Mouse (Mus musculus) Patski (cell line): ENCODE measurements around the gene Olfr1286. TPM values are rescaled to one million over a fixed set of nuclear protein-coding genes. Genes with fewer than 3 reads are reported as not detected.

Experiments used
- ATAC-seq: fragments of 100-300 bp; one replicate; pipeline ENCODE4 v1.8.0; 2021
- CTCF ChIA-PET: fragments of 350-600 bp; sonication (Branson Sonifier 250); formaldehyde crosslinking; loops from one replicate; lab custom pipeline; 2022; ENCODE audit warnings: inconsistent platforms; lab: Charles Lee
- POLR2A ChIA-PET: fragments of 350-600 bp; sonication (Branson Sonifier 250); formaldehyde crosslinking; loops from one replicate; lab custom pipeline; 2022; ENCODE audit warnings: antibody characterized with exemption, inconsistent platforms; lab: Charles Lee
- DNase-seq: peaks from one replicate; pipeline ENCODE4 v3.0.0-alpha.2; 2011; ENCODE audit warnings: low read depth, low spot score
- H3K27me3 ChIP-seq: fragments of 371-371 bp; one replicate; pipeline ENCODE4 v1.5.1; 2021
- CTCF ChIP-seq: fragments of 100-300 bp; IDR thresholded peaks from one replicate; pipeline ENCODE4 v1.5.1; 2021
- in situ Hi-C: fragments of 300-500 bp; cut with MboI; formaldehyde crosslinking; loops from 3 replicates; pipeline ENCODE4 v1.11.1; 2018; ENCODE audit warnings: low pct_unique_long_range_greater_than_20kb, mixed read lengths
- polyA plus RNA-seq: library from polyadenylated mRNA; unstranded; gene quantifications from one replicate; pipeline ENCODE4 v1.2.3, GENCODE M21; 2021

Olfr1286 gene
- polyA plus RNA-seq: not detected

- ChIA-PET POLR2A (no interaction called here), CTCF (no interaction called here)
- TF ChIP-seq CTCF: no peak
- ATAC-seq (no peak), DNase-seq (no peak)
- H3K27me3 ChIP-seq: no peaks in the 10 kb centered on the region
- in situ Hi-C loops: loop anchor here (10.0 kb wide), 1 partner anchor 88 kb away; the partner anchor contains the start of gene Olfr1282
Measured at GRCm38 (mm10) chr2:111422931-111423330, at the start of gene Olfr1286. Gene Olfr1286, minus strand, starts transcription at chr2:111423115.

- in situ Hi-C loops: no loop called here
- H3K27me3 ChIP-seq: no peaks in the 10 kb centered on the region
- DNase-seq: no peak
- no peak for TF ChIP-seq CTCF
- CTCF ChIA-PET: no interaction called here
- no peak for ATAC-seq
- POLR2A ChIA-PET: no interaction called here
Measured at GRCm38 (mm10) chr2:111448842-111449241, 25.9 kb upstream of the Olfr1286 start, which contains the start of gene Olfr1287. Gene Olfr1287, plus strand, starts transcription at chr2:111449142.

- in situ Hi-C loops: no loop called here
- no peaks in the 10 kb centered on the region for H3K27me3 ChIP-seq
- CTCF ChIA-PET: no interaction called here
- POLR2A ChIA-PET: no interaction called here
- no peak for DNase-seq
- no peak for TF ChIP-seq CTCF
- ATAC-seq: no peak
Measured at GRCm38 (mm10) chr2:111375222-111375621, 47.7 kb downstream of the Olfr1286 start, which contains the start of gene Olfr1284. Gene Olfr1284, plus strand, starts transcription at chr2:111375522.

Other genes starting within 250 kb of the Olfr1286 start
- gene 4930430A15Rik, start 193.5 kb downstream of the Olfr1286 start, polyA plus RNA-seq: not detected
- gene Olfr1275, start 187.8 kb downstream of the Olfr1286 start, polyA plus RNA-seq: not detected
- gene Olfr1276, start 168.6 kb downstream of the Olfr1286 start, polyA plus RNA-seq: not detected
- gene Olfr1277, start 149.0 kb downstream of the Olfr1286 start, polyA plus RNA-seq: not detected
- gene Olfr1278, start 133.0 kb downstream of the Olfr1286 start, polyA plus RNA-seq: not detected
- gene Olfr1279, start 122.5 kb downstream of the Olfr1286 start, polyA plus RNA-seq: 1.9 TPM
- not detected for gene Olfr1280, start 109.1 kb downstream of the Olfr1286 start, polyA plus RNA-seq
- not detected for gene Olfr1281, start 96.6 kb downstream of the Olfr1286 start, polyA plus RNA-seq
- not detected for gene Olfr1282, start 87.0 kb downstream of the Olfr1286 start, polyA plus RNA-seq
- not detected for gene Olfr1283, start 56.3 kb downstream of the Olfr1286 start, polyA plus RNA-seq
- not detected for gene Olfr1284, start 47.6 kb downstream of the Olfr1286 start, polyA plus RNA-seq
- gene Olfr1287, start 26.0 kb upstream of the Olfr1286 start, polyA plus RNA-seq: not detected
- gene Olfr1288, start 51.0 kb upstream of the Olfr1286 start, polyA plus RNA-seq: not detected
- gene Olfr1289, start 57.7 kb upstream of the Olfr1286 start, polyA plus RNA-seq: not detected
- gene Olfr1290, start 70.7 kb upstream of the Olfr1286 start, polyA plus RNA-seq: not detected
- not detected for gene Olfr1291-ps1, start 74.1 kb upstream of the Olfr1286 start, polyA plus RNA-seq
- gene Olfr1293-ps, start 102.1 kb upstream of the Olfr1286 start, polyA plus RNA-seq: not detected
- gene Olfr1294, start 117.2 kb upstream of the Olfr1286 start, polyA plus RNA-seq: not detected
- not detected for gene Olfr1295, start 146.6 kb upstream of the Olfr1286 start, polyA plus RNA-seq
- not detected for gene Olfr1297, start 203.4 kb upstream of the Olfr1286 start, polyA plus RNA-seq
- gene Olfr1298, start 226.1 kb upstream of the Olfr1286 start, polyA plus RNA-seq: not detected
- not detected for gene Olfr1299, start 238.3 kb upstream of the Olfr1286 start, polyA plus RNA-seq